Mouse (Mus musculus): ENCODE data around the gene Marc1.

DNA sequence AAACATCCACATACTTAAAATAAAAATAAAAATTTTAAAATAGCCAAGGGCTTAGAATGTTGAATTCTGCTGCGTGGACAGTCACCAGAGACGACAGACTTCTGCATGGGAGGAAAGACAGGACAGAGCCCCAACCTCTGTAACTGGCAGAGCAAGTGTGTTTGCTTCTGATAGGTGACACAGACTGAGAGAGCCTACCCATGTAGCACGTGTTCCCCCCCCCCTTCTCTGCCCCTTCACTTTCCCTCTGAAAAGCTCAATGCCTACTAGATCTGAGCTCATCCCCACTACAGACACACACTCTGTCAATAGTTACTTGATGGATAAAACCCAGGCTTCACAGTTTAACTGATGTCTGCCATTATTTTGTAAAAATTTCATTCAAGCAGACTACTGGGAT lies 35.9 kb upstream of the Marc1 start:
- TF ChIP-seq MYOD1 (IDR thresholded peaks at IDR 0.05; ENCODE audit: control insufficient read depth, insufficient read length, low read depth): no peak
- no peak for TF ChIP-seq CTCF (IDR thresholded peaks at IDR 0.05; ENCODE audit: control insufficient read depth, insufficient read depth, insufficient read length)

Measured in C2C12 (cell line).